Mouse (Mus musculus): ENCODE results near the gene Adamts17. TPM values are rescaled to one million over a fixed set of nuclear protein-coding genes. Genes with fewer than 3 reads are reported as not detected.

The Adamts17 gene
- total and polyA plus RNA-seq, 3 experiments = 0.33 to 0.42 TPM; not detected in 1

DNA sequence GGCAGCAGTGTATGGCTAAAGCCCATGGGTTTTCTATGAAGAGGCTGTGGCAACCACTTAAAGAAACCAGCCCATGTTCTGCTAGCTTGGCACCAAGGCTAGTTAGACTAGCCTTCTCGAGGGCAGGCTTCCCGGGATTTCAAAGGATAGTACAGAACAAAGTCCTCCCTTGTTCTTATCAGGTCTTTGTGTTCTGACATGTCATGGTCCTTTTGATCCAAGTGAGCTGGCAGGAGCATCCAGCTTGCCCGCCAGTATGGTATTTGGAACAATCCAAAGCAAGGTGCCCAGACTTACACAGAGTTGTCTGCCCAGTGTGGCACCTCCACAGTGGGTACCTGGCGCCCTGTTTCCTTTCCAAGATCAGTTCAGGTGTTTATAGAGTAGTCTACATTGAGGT, 101.2 kb downstream of the Adamts17 start:
- H3K79me2 ChIP-seq (ENCODE audit: control insufficient read depth, insufficient read depth, low read length, poor library complexity) = no peaks in the 10 kb centered on the region
- no peak for DNase-seq (ENCODE audit: low read depth, low spot score)
- H3K27ac ChIP-seq (ENCODE audit: control insufficient read depth, low read depth, low read length) = no peak overlapping the region
- no peak overlapping the region for H3K4me3 ChIP-seq (ENCODE audit: control insufficient read depth in 1 of 2, insufficient read depth in 1 of 2, low read depth in 2 of 2, low read length in 2 of 2)
- H3K4me1 ChIP-seq (ENCODE audit: control insufficient read depth in 1 of 2, insufficient read depth in 2 of 2, low read length in 2 of 2) = no peaks in the 10 kb centered on the region
- H3K27me3 ChIP-seq (ENCODE audit: control insufficient read depth in 1 of 2, insufficient read depth in 2 of 2, low read length in 2 of 2) = no peaks in the 10 kb centered on the region
- H3K9me3 ChIP-seq (replicated peaks; ENCODE audit: insufficient read depth, low read length) = no peaks in the 10 kb centered on the region
- TF ChIP-seq EP300 (IDR thresholded peaks at IDR 0.05; ENCODE audit: low read depth in 1 of 2, low read length in 2 of 2) = no peak
- TF ChIP-seq ZC3H11A (IDR thresholded peaks at IDR 0.05; ENCODE audit: low read depth, low read length) = no peak
- TF ChIP-seq UBTF (IDR thresholded peaks at IDR 0.05; ENCODE audit: borderline replicate concordance, insufficient read depth, low read depth, low read length) = no peak
- TF ChIP-seq MAFK (IDR thresholded peaks at IDR 0.05; ENCODE audit: borderline replicate concordance, low read depth, low read length) = no peak
- no peak for TF ChIP-seq MAX (IDR thresholded peaks at IDR 0.05; ENCODE audit: low read length)
- no peak for TF ChIP-seq NELFE (IDR thresholded peaks at IDR 0.05; ENCODE audit: low read depth, low read length)
- TF ChIP-seq MXI1 (IDR thresholded peaks at IDR 0.05; ENCODE audit: low read depth, low read length) = no peak
- no peak for TF ChIP-seq BHLHE40 (IDR thresholded peaks at IDR 0.05; ENCODE audit: borderline replicate concordance, low read depth, low read length)
- TF ChIP-seq MYC (IDR thresholded peaks at IDR 0.05; ENCODE audit: low read depth, low read length) = no peak
- no peak overlapping the region for H3K9ac ChIP-seq (ENCODE audit: control insufficient read depth, low read depth, low read length, poor library complexity, severe bottlenecking)
- no peaks in the 10 kb centered on the region for H3K36me3 ChIP-seq (ENCODE audit: control insufficient read depth in 1 of 2, insufficient read depth in 2 of 2, low read length in 2 of 2)

DNA sequence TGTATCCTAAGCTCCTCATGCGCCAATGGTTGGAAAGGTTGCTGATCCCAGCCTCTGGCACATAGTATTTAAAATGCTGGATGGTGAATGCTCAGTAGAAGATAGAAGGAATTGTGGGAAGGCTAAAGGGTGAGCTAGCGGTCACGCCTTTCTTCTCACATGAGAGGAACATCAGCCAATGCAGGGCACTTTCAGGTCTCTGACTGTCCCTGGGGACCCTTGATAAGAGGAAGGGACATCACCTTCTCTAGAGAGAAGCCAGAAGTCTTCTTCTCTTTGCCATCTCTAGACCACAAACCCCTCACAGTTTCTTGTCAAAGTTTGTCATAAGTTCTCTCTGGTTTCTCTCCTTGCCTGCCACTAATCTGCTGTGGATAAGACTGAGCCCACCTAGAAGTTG, 109.5 kb downstream of the Adamts17 start:
- TF ChIP-seq MYB (IDR thresholded peaks at IDR 0.05; ENCODE audit: low read depth, low read length) = no peak
- TF ChIP-seq TCF12 (IDR thresholded peaks at IDR 0.05; ENCODE audit: low read depth, low read length) = no peak
- no peak for TF ChIP-seq ELF1 (IDR thresholded peaks at IDR 0.05; ENCODE audit: low read depth, low read length)
- TF ChIP-seq NRF1 (IDR thresholded peaks at IDR 0.05; ENCODE audit: insufficient read depth, low read depth, low read length, poor library complexity, severe bottlenecking) = no peak
- no peak for TF ChIP-seq E2F4 (IDR thresholded peaks at IDR 0.05; ENCODE audit: borderline replicate concordance, low read depth, low read length)
- no peak for TF ChIP-seq NELFE (IDR thresholded peaks at IDR 0.05; ENCODE audit: low read depth, low read length)
- TF ChIP-seq POLR2AphosphoS5 (IDR thresholded peaks at IDR 0.05; ENCODE audit: borderline replicate concordance, low read depth, low read length) = no peak
- no peak for TF ChIP-seq JUND (IDR thresholded peaks at IDR 0.05; ENCODE audit: low read depth, low read length)
- no peak for TF ChIP-seq ZC3H11A (IDR thresholded peaks at IDR 0.05; ENCODE audit: low read depth, low read length)
- TF ChIP-seq CHD1 (IDR thresholded peaks at IDR 0.05; ENCODE audit: low read depth, low read length) = no peak
- no peak for TF ChIP-seq EP300 (IDR thresholded peaks at IDR 0.05; ENCODE audit: low read depth in 1 of 2, low read length in 2 of 2)
- TF ChIP-seq USF1 (IDR thresholded peaks at IDR 0.05; ENCODE audit: low read depth, low read length) = no peak
- no peak for TF ChIP-seq MEF2A (IDR thresholded peaks at IDR 0.05; ENCODE audit: extremely low read depth, insufficient replicate concordance, low read depth, low read length, poor library complexity, severe bottlenecking)
- no peak for TF ChIP-seq CHD2 (IDR thresholded peaks at IDR 0.05; ENCODE audit: low read length)
- no peak for TF ChIP-seq UBTF (IDR thresholded peaks at IDR 0.05; ENCODE audit: borderline replicate concordance, insufficient read depth, low read depth, low read length)
- no peak for DNase-seq (ENCODE audit: low read depth, low spot score)
- no peaks in the 10 kb centered on the region for H3K27me3 ChIP-seq (ENCODE audit: control insufficient read depth in 1 of 2, insufficient read depth in 2 of 2, low read length in 2 of 2)
- no peak overlapping the region for H3K27ac ChIP-seq (ENCODE audit: control insufficient read depth, low read depth, low read length)
- no peaks in the 10 kb centered on the region for H3K79me2 ChIP-seq (ENCODE audit: control insufficient read depth, insufficient read depth, low read length, poor library complexity)
- no peaks in the 10 kb centered on the region for H3K9me3 ChIP-seq (replicated peaks; ENCODE audit: insufficient read depth, low read length)
- no peaks in the 10 kb centered on the region for H3K36me3 ChIP-seq (ENCODE audit: control insufficient read depth in 1 of 2, insufficient read depth in 2 of 2, low read length in 2 of 2)
- H3K9ac ChIP-seq (ENCODE audit: control insufficient read depth, low read depth, low read length, poor library complexity, severe bottlenecking) = no peak overlapping the region
- no peak overlapping the region for H3K4me3 ChIP-seq (ENCODE audit: control insufficient read depth in 1 of 2, insufficient read depth in 1 of 2, low read depth in 2 of 2, low read length in 2 of 2)
- no peaks in the 10 kb centered on the region for H3K4me1 ChIP-seq (ENCODE audit: control insufficient read depth in 1 of 2, insufficient read depth in 2 of 2, low read length in 2 of 2)

Measured in MEL (cell line).